In genomic region chr11:6444077-6444853, GRCm38 (mm10) we compare ENCODE assay signal across 8 mouse cellular contexts. TPM values are rescaled to one million over a fixed set of nuclear protein-coding genes. Genes with fewer than 3 reads are reported as not detected.
DNase-seq lines count a peak whose midpoint lies in the region; ATAC-seq lines count a peak whose summit lies in the region.

TSS of gene H2afv (minus strand) at chr11:6444443.

- H3K9ac ChIP-seq in hindbrain, embryonic 11.5 days (ENCODE audit: low read depth, low read length), result peak within 1 kb of the TSS; percentile 88

- no peaks in the 10 kb centered on the region for H3K9me3 ChIP-seq in hindbrain, embryonic 11.5 days (ENCODE audit: control insufficient read depth, low read length)

- DNase-seq in Muller cell, postnatal 12 days (ENCODE audit: inconsistent ontology term), result peak; percentile 100
- DNase-seq in cerebellum, adult 9-11 months, result peak; percentile 100
- peak; percentile 99 for DNase-seq in frontal cortex, adult 2 months (ENCODE audit: extremely low spot score in 1 of 2, low spot score in 1 of 2)
- peak; percentile 100 for DNase-seq in hindbrain, embryonic 11.5 days (ENCODE audit: low spot score)
- peak; percentile 100 for DNase-seq in layer of hippocampus, postnatal 10 days (ENCODE audit: low spot score in 2 of 2)
- DNase-seq in lung, postnatal 10 days, result peak; percentile 100
- DNase-seq in ovary, postnatal 36 days (ENCODE audit: low spot score), result peak; percentile 99
- peak; percentile 98 for DNase-seq in thymus, postnatal 25 days

- H3K4me1 ChIP-seq in hindbrain, embryonic 11.5 days (replicated peaks; ENCODE audit: control insufficient read depth, insufficient read depth, low read length), result no peaks in the 10 kb centered on the region

- peak; percentile 100 for ATAC-seq in hindbrain, embryonic 11.5 days (ENCODE audit: low FRiP score)

- no peaks in the 10 kb centered on the region for H3K27me3 ChIP-seq in hindbrain, embryonic 11.5 days (ENCODE audit: control insufficient read depth, insufficient read depth, low read length)

- 1% methylated on average over 73 of the region's 80 CpGs for WGBS in hindbrain, embryonic 11.5 days

- no peaks in the 10 kb centered on the region for H3K36me3 ChIP-seq in hindbrain, embryonic 11.5 days (ENCODE audit: control insufficient read depth, insufficient read depth, low read length)

- peak within 1 kb of the TSS; percentile 93 for H3K27ac ChIP-seq in hindbrain, embryonic 11.5 days (ENCODE audit: low read depth, low read length)

- H3K4me3 ChIP-seq in hindbrain, embryonic 11.5 days (ENCODE audit: low read depth, low read length), result peak within 1 kb of the TSS; percentile 78

- H3K4me2 ChIP-seq in hindbrain, embryonic 11.5 days (replicated peaks; ENCODE audit: low read depth, low read length), result peak within 1 kb of the TSS; percentile 66

RNA-seq across cellular contexts. Expression of gene H2afv, which starts in this region (rescaled TPM):
- polyA plus RNA-seq in frontal cortex, adult 2 months (2012; rRNA removed), result 75.0 and 80.7 TPM in 2 replicates
- 784 and 787 TPM in 2 replicates for polyA plus RNA-seq in hindbrain, embryonic 11.5 days (2014; fragmentation: Nextera tagmentation; extraction: Ambion mirVana)
- 10 to 100 TPM; 48.5 to 53.6 TPM for total RNA-seq in layer of hippocampus, postnatal 10 days (2021)

Comparison
In these comparisons a context has a peak if more than half of its experiments do, and no peak if none do; other contexts are left out.
1. Peak in every context shown above with its lines: DNase-seq, ATAC-seq, H3K4me3 ChIP-seq and H3K27ac ChIP-seq.